Mouse (Mus musculus) erythroblast, embryonic 14.5 days (primary cell): Measurements from ENCODE around the gene Men1. TPM values are rescaled to one million over a fixed set of nuclear protein-coding genes. Genes with fewer than 3 reads are reported as not detected.
A peak's percentile ranks its signal among the peaks of the same experiment; 100 is the strongest.
"Not testable (repeated sequence)": the region's sequence is repeated elsewhere in the genome, so short reads cannot be mapped to it uniquely, and the experiment has no call there.

ENCODE experiments used
- H3K27me3 ChIP-seq: 2 replicates; pipeline ENCODE4 v1.6.1; 2012; ENCODE audit warnings: inconsistent platforms; ENCODE audit not compliant: control insufficient read depth
- H3K36me3 ChIP-seq: 2 replicates; pipeline ENCODE4 v1.6.1; 2012; ENCODE audit warnings: mild to moderate bottlenecking, inconsistent platforms; ENCODE audit not compliant: control insufficient read depth
- H3K4me1 ChIP-seq: 2 replicates; pipeline ENCODE4 v1.6.1; 2012; ENCODE audit warnings: inconsistent platforms; ENCODE audit not compliant: control insufficient read depth
- H3K4me3 ChIP-seq: replicated peaks from 2 replicates; pipeline ENCODE3; 2012; ENCODE audit warnings: moderate library complexity, mild to moderate bottlenecking, inconsistent platforms
- H3K9me3 ChIP-seq: 2 replicates; pipeline ENCODE4 v1.6.1; 2012; ENCODE audit warnings: low read length, inconsistent platforms, mixed read lengths; ENCODE audit not compliant: control insufficient read depth
- GATA1 ChIP-seq: IDR thresholded peaks from 2 replicates; pipeline ENCODE4 v1.6.1; 2012; ENCODE audit warnings: low read length, inconsistent platforms, mixed read lengths
- TAL1 ChIP-seq: IDR thresholded peaks from 3 replicates; pipeline ENCODE4 v1.6.1; 2012; ENCODE audit warnings: low read length, inconsistent platforms, mixed read lengths
- polyA plus RNA-seq: library from polyadenylated mRNA; stranded (reverse); fragments of >175 nt; gene quantifications from 2 replicates; pipeline ENCODE4 v1.2.3, GENCODE M21; 2012

Gene Men1
- 6.4 and 8.3 TPM in 2 replicates for polyA plus RNA-seq

- H3K27me3 ChIP-seq: no peaks in the 10 kb centered on the region
- H3K36me3 ChIP-seq: peaks cover 35% of the 10 kb centered on the region
- peak within 1 kb of the TSS; percentile 80 for H3K4me3 ChIP-seq
- H3K4me1 ChIP-seq: peaks cover 61% of the 10 kb centered on the region
- H3K9me3 ChIP-seq: no peaks in the 10 kb centered on the region
- TF ChIP-seq TAL1 (no peak), GATA1 (no peak)
Observed at GRCm38 (mm10) chr19:6334673-6335457, at the start of gene Men1. Gene Men1 (plus strand): TSS chr19:6334979.

GRCm38 (mm10) chr19:6285226-6285625, 49.6 kb upstream of the Men1 start:
- Histone ChIP-seq H3K4me1 (peaks cover 98% of the 10 kb centered on the region), H3K27me3 (no peaks in the 10 kb centered on the region), H3K4me3 (peak overlapping the region; percentile 56), H3K9me3 (no peaks in the 10 kb centered on the region), H3K36me3 (peaks cover 98% of the 10 kb centered on the region)
- TF ChIP-seq GATA1 (no peak), TAL1 (no peak)

- H3K36me3 ChIP-seq: peaks cover 96% of the 10 kb centered on the region
- H3K4me1 ChIP-seq: peaks cover 97% of the 10 kb centered on the region
Observed at GRCm38 (mm10) chr19:6285632-6286433, 48.9 kb upstream of the Men1 start.

GRCm38 (mm10) chr19:6286434-6287401, 48.1 kb upstream of the Men1 start:
- no peak for TF ChIP-seq TAL1
- TF ChIP-seq GATA1: no peak
- Histone ChIP-seq H3K27me3 (no peaks in the 10 kb centered on the region), H3K4me3 (peak overlapping the region; percentile 28), H3K36me3 (peaks cover 96% of the 10 kb centered on the region), H3K9me3 (no peaks in the 10 kb centered on the region), H3K4me1 (peaks cover 97% of the 10 kb centered on the region)

More at GRCm38 (mm10) chr19:6285632-6286433, 48.9 kb upstream of the Men1 start:
- peak overlapping the region; percentile 56 for H3K4me3 ChIP-seq
- no peaks in the 10 kb centered on the region for H3K9me3 ChIP-seq
- no peak for TF ChIP-seq GATA1
- TF ChIP-seq TAL1: no peak
- H3K27me3 ChIP-seq: no peaks in the 10 kb centered on the region

- Histone ChIP-seq H3K36me3 (peaks cover 95% of the 10 kb centered on the region), H3K4me1 (peaks cover 94% of the 10 kb centered on the region), H3K27me3 (no peaks in the 10 kb centered on the region), H3K9me3 (no peaks in the 10 kb centered on the region), H3K4me3 (no peak overlapping the region)
- no peak for TF ChIP-seq TAL1
- no peak for TF ChIP-seq GATA1
Observed at GRCm38 (mm10) chr19:6288236-6288894, 46.4 kb upstream of the Men1 start.

- Histone ChIP-seq H3K9me3 (no peaks in the 10 kb centered on the region), H3K4me1 (peaks cover 91% of the 10 kb centered on the region), H3K36me3 (peaks cover 95% of the 10 kb centered on the region), H3K4me3 (no peak overlapping the region), H3K27me3 (no peaks in the 10 kb centered on the region)
- TF ChIP-seq TAL1 (no peak), GATA1 (no peak)
Observed at GRCm38 (mm10) chr19:6289696-6290238, 45.0 kb upstream of the Men1 start.

- not testable (repeated sequence) for H3K27me3 ChIP-seq, H3K9me3 ChIP-seq
- Histone ChIP-seq H3K4me1 (peaks cover 91% of the 10 kb centered on the region), H3K4me3 (peak overlapping the region; percentile 43), H3K36me3 (peaks cover 95% of the 10 kb centered on the region)
Observed at GRCm38 (mm10) chr19:6290720-6291116, 44.1 kb upstream of the Men1 start.
